Mouse (Mus musculus) monocyte, adult 5-6 weeks (primary cell): ENCODE data around the gene Myl4. TPM values are rescaled to one million over a fixed set of nuclear protein-coding genes. Genes with fewer than 3 reads are reported as not detected.

ENCODE experiments used
- ATAC-seq: fragments of 153-309, 156-312 bp; replicated peaks from 2 replicates; pipeline ENCODE4 v1.8.0; 2017; ENCODE audit warnings: mild to moderate bottlenecking; ENCODE audit not compliant: low TSS enrichment, insufficient number of reproducible peaks, severe bottlenecking, poor library complexity, low FRiP score
- total RNA-seq: library from RNA; stranded (forward); fragments of 200-1000, 200-491, 200-594 nt; gene quantifications from 3 replicates; pipeline ENCODE4 v1.2.3, GENCODE M21; 2017

Myl4 gene
- total RNA-seq, 1 experiment from 2014 or later = 11.6 TPM

GRCm38 (mm10) chr11:104622040-104622962 lies 71.8 kb downstream of the Myl4 start:
- ATAC-seq = no peak

GRCm38 (mm10) chr11:104624791-104625391 lies 74.4 kb downstream of the Myl4 start:
- ATAC-seq = no peak

GRCm38 (mm10) chr11:104625453-104626402 lies 75.3 kb downstream of the Myl4 start:
- ATAC-seq = no peak

- no peak for ATAC-seq
Measured at GRCm38 (mm10) chr11:104626635-104627034, 76.2 kb downstream of the Myl4 start.

- ATAC-seq = no peak
Measured at GRCm38 (mm10) chr11:104627616-104628301, 77.3 kb downstream of the Myl4 start.

- no peak for ATAC-seq
Measured at GRCm38 (mm10) chr11:104628566-104628965, 78.1 kb downstream of the Myl4 start.

GRCm38 (mm10) chr11:104630185-104630835 lies 79.8 kb downstream of the Myl4 start:
- no peak; the same call in 1 of the 2 replicates for ATAC-seq

- no peak for ATAC-seq
Measured at GRCm38 (mm10) chr11:104631306-104631705, 80.8 kb downstream of the Myl4 start.

GRCm38 (mm10) chr11:104637010-104637409 lies 86.5 kb downstream of the Myl4 start:
- ATAC-seq = peak; percentile 77

- ATAC-seq = no peak
Measured at GRCm38 (mm10) chr11:104638006-104638405, 87.5 kb downstream of the Myl4 start.

- no peak for ATAC-seq
Measured at GRCm38 (mm10) chr11:104638906-104639305, 88.4 kb downstream of the Myl4 start.

- ATAC-seq = no peak
Measured at GRCm38 (mm10) chr11:104639634-104640033, 89.2 kb downstream of the Myl4 start.

GRCm38 (mm10) chr11:104640894-104641293 lies 90.4 kb downstream of the Myl4 start:
- no peak for ATAC-seq

GRCm38 (mm10) chr11:104643236-104643635 lies 92.8 kb downstream of the Myl4 start:
- no peak for ATAC-seq
